Mouse (Mus musculus) hindbrain, embryonic 10.5 days (tissue): Measurements from ENCODE around the gene Itpr1. TPM values are rescaled to one million over a fixed set of nuclear protein-coding genes. Genes with fewer than 3 reads are reported as not detected.

Experiments
- DNase-seq: peaks from one replicate; pipeline ENCODE4 v3.0.0-alpha.2; 2017; ENCODE audit warnings: low spot score
- H3K27ac ChIP-seq: fragments of 300-500 bp; sonication (generic); 2 replicates; pipeline ENCODE4 v1.5.1; 2016; ENCODE audit warnings: mild to moderate bottlenecking, moderate library complexity
- H3K27me3 ChIP-seq: fragments of 300-500 bp; sonication (generic); 2 replicates; pipeline ENCODE4 v1.6.1; 2016; ENCODE audit warnings: mild to moderate bottlenecking; ENCODE audit not compliant: poor library complexity, insufficient read depth, severe bottlenecking
- H3K36me3 ChIP-seq: fragments of 300-500 bp; sonication (generic); 2 replicates; pipeline ENCODE4 v1.6.1; 2016; ENCODE audit warnings: mild to moderate bottlenecking, moderate library complexity
- H3K4me1 ChIP-seq: fragments of 300-500 bp; sonication (generic); replicated peaks from 2 replicates; pipeline ENCODE4 v1.6.1; 2016; ENCODE audit warnings: mild to moderate bottlenecking
- H3K4me3 ChIP-seq: fragments of 300-500 bp; sonication (generic); 2 replicates; pipeline ENCODE4 v1.5.1; 2016; ENCODE audit warnings: mild to moderate bottlenecking, moderate library complexity
- H3K9me3 ChIP-seq: fragments of 300-500 bp; sonication (generic); 2 replicates; pipeline ENCODE4 v1.6.1; 2016; ENCODE audit warnings: mild to moderate bottlenecking, moderate library complexity
- WGBS: fragments of 180-500 bp; shearing (Covaris S2); methylation state at CpG from one replicate; pipeline ENCODE4 v1.1.7; 2016; 5-methylcytosine and 5-hydroxymethylcytosine counted together
- polyA plus RNA-seq: library from polyadenylated mRNA; unstranded; fragments of >200 nt; fragmentation: Nextera tagmentation; extraction: Ambion mirVana; gene quantifications from 2 replicates; pipeline ENCODE4 v1.2.1, GENCODE M21; 2016

The Itpr1 gene
- polyA plus RNA-seq, 1 experiment from 2014 or later, result 6.9 TPM

GRCm38 (mm10) chr6:108222435-108222834 lies 9.5 kb downstream of the Itpr1 start:
- Histone ChIP-seq H3K27me3 (no peaks in the 10 kb centered on the region), H3K9me3 (no peaks in the 10 kb centered on the region), H3K36me3 (no peaks in the 10 kb centered on the region; the same call in 1 of the 2 replicates), H3K4me3 (no peak overlapping the region), H3K4me1 (peaks cover 8% of the 10 kb centered on the region), H3K27ac (no peak overlapping the region)
- WGBS, result 70% methylated on average over 5 of the region's 5 CpGs
- no peak for DNase-seq

- Histone ChIP-seq H3K27ac (no peak overlapping the region), H3K9me3 (no peaks in the 10 kb centered on the region), H3K27me3 (no peaks in the 10 kb centered on the region), H3K36me3 (no peaks in the 10 kb centered on the region; the same call in 1 of the 2 replicates), H3K4me3 (no peak overlapping the region), H3K4me1 (peaks cover 8% of the 10 kb centered on the region)
- DNase-seq, result no peak
- WGBS, result 95% methylated on average over 5 of the region's 5 CpGs
These were observed 10.0 kb downstream of the Itpr1 start for GRCm38 (mm10) chr6:108222875-108223274.

GRCm38 (mm10) chr6:108224361-108224760 lies 11.5 kb downstream of the Itpr1 start:
- Histone ChIP-seq H3K4me3 (no peak overlapping the region), H3K4me1 (peaks cover 11% of the 10 kb centered on the region), H3K36me3 (no peaks in the 10 kb centered on the region), H3K9me3 (no peaks in the 10 kb centered on the region), H3K27ac (no peak overlapping the region), H3K27me3 (no peaks in the 10 kb centered on the region)
- no peak for DNase-seq
- 95% methylated on average over 4 of the region's 4 CpGs for WGBS

GRCm38 (mm10) chr6:108225027-108225426 lies 12.1 kb downstream of the Itpr1 start:
- Histone ChIP-seq H3K4me1 (peaks cover 11% of the 10 kb centered on the region), H3K36me3 (no peaks in the 10 kb centered on the region), H3K27ac (no peak overlapping the region), H3K27me3 (no peaks in the 10 kb centered on the region), H3K9me3 (no peaks in the 10 kb centered on the region), H3K4me3 (no peak overlapping the region)
- DNase-seq, result no peak
- 95% methylated on average over 2 of the region's 2 CpGs for WGBS

GRCm38 (mm10) chr6:108226230-108226629 lies 13.3 kb downstream of the Itpr1 start:
- Histone ChIP-seq H3K27ac (no peak overlapping the region), H3K27me3 (no peaks in the 10 kb centered on the region), H3K36me3 (no peaks in the 10 kb centered on the region), H3K9me3 (no peaks in the 10 kb centered on the region), H3K4me1 (peaks cover 11% of the 10 kb centered on the region), H3K4me3 (no peak overlapping the region)
- 60% methylated on average over 7 of the region's 7 CpGs for WGBS
- DNase-seq, result no peak

GRCm38 (mm10) chr6:108227461-108227860 lies 14.6 kb downstream of the Itpr1 start:
- no peaks in the 10 kb centered on the region for H3K36me3 ChIP-seq
- no peak for DNase-seq
- H3K4me3 ChIP-seq, result no peak overlapping the region
- WGBS, result 92% methylated on average over 6 of the region's 6 CpGs
- no peaks in the 10 kb centered on the region for H3K27me3 ChIP-seq
- no peaks in the 10 kb centered on the region for H3K9me3 ChIP-seq
- H3K4me1 ChIP-seq, result peaks cover 23% of the 10 kb centered on the region
- no peak overlapping the region for H3K27ac ChIP-seq

- Histone ChIP-seq H3K4me1 (peaks cover 29% of the 10 kb centered on the region), H3K27ac (no peak overlapping the region), H3K9me3 (no peaks in the 10 kb centered on the region), H3K4me3 (no peak overlapping the region), H3K27me3 (no peaks in the 10 kb centered on the region), H3K36me3 (no peaks in the 10 kb centered on the region)
- 75% methylated on average over 6 of the region's 6 CpGs for WGBS
- DNase-seq, result no peak
These were observed 15.2 kb downstream of the Itpr1 start for GRCm38 (mm10) chr6:108228048-108228447.

- no peak for DNase-seq
- H3K4me3 ChIP-seq, result no peak overlapping the region
- H3K27ac ChIP-seq, result no peak overlapping the region
- 6% methylated on average over 2 of the region's 2 CpGs for WGBS
- H3K27me3 ChIP-seq, result no peaks in the 10 kb centered on the region
- no peaks in the 10 kb centered on the region for H3K36me3 ChIP-seq
- H3K4me1 ChIP-seq, result peaks cover 34% of the 10 kb centered on the region
- no peaks in the 10 kb centered on the region for H3K9me3 ChIP-seq
These were observed 15.7 kb downstream of the Itpr1 start for GRCm38 (mm10) chr6:108228601-108229000.

- no peak overlapping the region for H3K27ac ChIP-seq
- no peaks in the 10 kb centered on the region for H3K9me3 ChIP-seq
- H3K27me3 ChIP-seq, result no peaks in the 10 kb centered on the region
- no peaks in the 10 kb centered on the region for H3K36me3 ChIP-seq
- no peak overlapping the region for H3K4me3 ChIP-seq
- WGBS, result 95% methylated on average over 3 of the region's 3 CpGs
- no peak for DNase-seq
- peaks cover 48% of the 10 kb centered on the region for H3K4me1 ChIP-seq
These were observed 17.7 kb downstream of the Itpr1 start for GRCm38 (mm10) chr6:108230608-108231007.

GRCm38 (mm10) chr6:108231892-108232710 lies 19.2 kb downstream of the Itpr1 start:
- H3K36me3 ChIP-seq, result no peaks in the 10 kb centered on the region
- 0 out of 2 replicates have a peak overlapping the region, but pooled peaks have one; percentile 8 for H3K27ac ChIP-seq
- no peak overlapping the region for H3K4me3 ChIP-seq
- peaks cover 56% of the 10 kb centered on the region for H3K4me1 ChIP-seq
- H3K27me3 ChIP-seq, result no peaks in the 10 kb centered on the region
- no peaks in the 10 kb centered on the region for H3K9me3 ChIP-seq
- 80% methylated on average over 11 of the region's 11 CpGs for WGBS
- no peak for DNase-seq

GRCm38 (mm10) chr6:108233070-108233469 lies 20.2 kb downstream of the Itpr1 start:
- Histone ChIP-seq H3K9me3 (no peaks in the 10 kb centered on the region), H3K27ac (no peak overlapping the region), H3K27me3 (no peaks in the 10 kb centered on the region), H3K4me1 (peaks cover 63% of the 10 kb centered on the region), H3K36me3 (0 out of 2 replicates have a peak, but pooled peaks cover 6% of the 10 kb centered on the region), H3K4me3 (no peak overlapping the region)
- no peak for DNase-seq
- 60% methylated on average over 6 of the region's 6 CpGs for WGBS

- WGBS, result 75% methylated on average over 6 of the region's 6 CpGs
- Histone ChIP-seq H3K27ac (no peak overlapping the region), H3K36me3 (0 out of 2 replicates have a peak, but pooled peaks cover 10% of the 10 kb centered on the region), H3K9me3 (no peaks in the 10 kb centered on the region), H3K4me1 (peaks cover 68% of the 10 kb centered on the region), H3K4me3 (no peak overlapping the region), H3K27me3 (no peaks in the 10 kb centered on the region)
- DNase-seq, result no peak
These were observed 21.6 kb downstream of the Itpr1 start for GRCm38 (mm10) chr6:108234536-108234935.

- Histone ChIP-seq H3K4me3 (no peak overlapping the region), H3K27ac (peak overlapping the region; percentile 73), H3K4me1 (peaks cover 68% of the 10 kb centered on the region), H3K27me3 (no peaks in the 10 kb centered on the region), H3K36me3 (0 out of 2 replicates have a peak, but pooled peaks cover 10% of the 10 kb centered on the region), H3K9me3 (no peaks in the 10 kb centered on the region)
- 37% methylated on average over 13 of the region's 13 CpGs for WGBS
- DNase-seq, result no peak
These were observed 22.8 kb downstream of the Itpr1 start for GRCm38 (mm10) chr6:108235680-108236123.
